ENCODE assay signal across 8 mouse cellular contexts in the genomic region with DNA sequence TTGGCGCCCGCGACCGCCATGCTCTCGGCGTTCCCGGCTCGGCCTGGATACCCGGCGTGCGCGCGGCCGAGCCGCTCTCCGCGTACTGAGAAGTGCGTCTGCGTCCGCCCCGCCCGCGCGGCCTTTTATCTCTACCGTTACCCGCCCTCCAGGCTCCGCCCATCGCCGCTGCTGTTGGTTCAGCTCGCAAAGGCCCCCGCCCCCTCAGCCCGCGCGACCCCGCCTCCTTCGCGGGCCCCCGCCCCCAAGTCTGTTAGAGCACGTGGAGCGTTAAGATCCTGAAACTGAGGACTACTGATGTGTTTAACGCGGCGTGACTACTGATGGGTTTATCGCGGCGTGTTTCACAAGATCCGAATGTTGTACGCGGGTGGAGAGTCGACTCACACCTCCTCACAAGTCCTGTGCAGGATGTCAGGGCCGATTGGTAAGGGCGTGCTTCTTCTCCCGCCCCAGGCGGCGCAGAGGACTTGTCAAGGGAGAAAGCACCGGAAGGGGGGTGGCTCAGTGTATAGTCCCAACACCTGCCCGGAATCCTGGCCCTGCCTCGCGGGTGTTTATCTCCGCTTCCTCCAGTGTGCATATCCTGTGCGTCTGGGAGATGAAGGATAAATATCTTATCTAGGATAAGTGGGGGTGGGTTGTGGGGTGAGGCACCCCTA. TPM values are rescaled to one million over a fixed set of nuclear protein-coding genes. Genes with fewer than 3 reads are reported as not detected.
A peak's percentile ranks its signal among the peaks of the same experiment; 100 is the strongest.
DNase-seq lines count a peak whose midpoint lies in the region; ATAC-seq and TF ChIP-seq lines count a peak whose summit lies in the region.

A gene (minus strand): TSS at position 108 of the 662 bp plus-strand sequence.

- peak within 1 kb of the TSS; percentile 76 for H3K4me3 ChIP-seq in embryonic facial prominence, embryonic 13.5 days
- peak within 1 kb of the TSS; percentile 89 for H3K4me3 ChIP-seq in heart, adult 2 months
- H3K4me3 ChIP-seq in limb, embryonic 13.5 days = peak within 1 kb of the TSS; percentile 74
- H3K4me3 ChIP-seq in midbrain, embryonic 16.5 days (ENCODE audit: low read depth, low read length) = peak within 1 kb of the TSS; percentile 78

- peaks cover 33% of the 10 kb centered on the region for H3K4me1 ChIP-seq in embryonic facial prominence, embryonic 13.5 days
- peaks cover 2% of the 10 kb centered on the region; the same call in 1 of the 2 replicates for H3K4me1 ChIP-seq in heart, adult 2 months (ENCODE audit: control insufficient read depth, insufficient read depth, low read length)
- H3K4me1 ChIP-seq in limb, embryonic 13.5 days = peaks cover 26% of the 10 kb centered on the region
- peaks cover 20% of the 10 kb centered on the region for H3K4me1 ChIP-seq in midbrain, embryonic 16.5 days (ENCODE audit: control insufficient read depth, insufficient read depth, low read length)

- H3K9ac ChIP-seq in embryonic facial prominence, embryonic 13.5 days = peak within 1 kb of the TSS; percentile 77
- peak within 1 kb of the TSS; percentile 80 for H3K9ac ChIP-seq in heart, adult 2 months (ENCODE audit: low read depth, low read length)
- H3K9ac ChIP-seq in limb, embryonic 13.5 days = peak within 1 kb of the TSS; percentile 73
- H3K9ac ChIP-seq in midbrain, embryonic 16.5 days (ENCODE audit: low read depth, low read length) = peak within 1 kb of the TSS; percentile 79

- intact Hi-C loops in heart, adult 2 months (cut with DNase I) = no loop called here

- peaks cover 12% of the 10 kb centered on the region for H3K27me3 ChIP-seq in embryonic facial prominence, embryonic 13.5 days
- no peaks in the 10 kb centered on the region for H3K27me3 ChIP-seq in heart, adult 2 months (ENCODE audit: control insufficient read depth, insufficient read depth, low read length)
- H3K27me3 ChIP-seq in limb, embryonic 13.5 days = peaks cover 9% of the 10 kb centered on the region
- peaks cover 2% of the 10 kb centered on the region; the same call in 1 of the 2 replicates for H3K27me3 ChIP-seq in midbrain, embryonic 16.5 days (ENCODE audit: control insufficient read depth, insufficient read depth, low read depth, low read length)

- H3K79me2 ChIP-seq in heart, adult 2 months (replicated peaks; ENCODE audit: control insufficient read depth, insufficient read depth, low read length) = no peaks in the 10 kb centered on the region

- H3K36me3 ChIP-seq in embryonic facial prominence, embryonic 13.5 days = no peaks in the 10 kb centered on the region
- H3K36me3 ChIP-seq in heart, adult 2 months (ENCODE audit: control insufficient read depth, insufficient read depth, low read length) = no peaks in the 10 kb centered on the region
- H3K36me3 ChIP-seq in limb, embryonic 13.5 days = no peaks in the 10 kb centered on the region
- H3K36me3 ChIP-seq in midbrain, embryonic 16.5 days (ENCODE audit: control insufficient read depth, insufficient read depth, low read length) = no peaks in the 10 kb centered on the region

- peak; percentile 84 for ATAC-seq in embryonic facial prominence, embryonic 13.5 days (ENCODE audit: insufficient number of reproducible peaks, insufficient read depth, low FRiP score, low TSS enrichment, low read depth)
- peak; percentile 94 for ATAC-seq in limb, embryonic 13.5 days (ENCODE audit: low FRiP score, low read depth)
- ATAC-seq in midbrain, embryonic 16.5 days = peak; percentile 90

- no peak for TF ChIP-seq CTCF in heart, adult 2 months (IDR thresholded peaks at IDR 0.05)

- TF ChIP-seq POLR2A in heart, adult 2 months (IDR thresholded peaks at IDR 0.05; ENCODE audit: insufficient read depth, low read depth, low read length) = peak; percentile 93

- no peak for TF ChIP-seq EP300 in heart, adult 2 months (IDR thresholded peaks at IDR 0.05; ENCODE audit: insufficient read depth, low read depth, low read length)

- peak within 1 kb of the TSS; percentile 98 for H3K4me2 ChIP-seq in embryonic facial prominence, embryonic 13.5 days
- H3K4me2 ChIP-seq in limb, embryonic 13.5 days (replicated peaks) = peak within 1 kb of the TSS; percentile 98
- peak within 1 kb of the TSS; percentile 76 for H3K4me2 ChIP-seq in midbrain, embryonic 16.5 days (ENCODE audit: low read length)

- H3K27ac ChIP-seq in embryonic facial prominence, embryonic 13.5 days = no peak within 1 kb of the TSS
- H3K27ac ChIP-seq in heart, adult 2 months = peak within 1 kb of the TSS; percentile 40
- H3K27ac ChIP-seq in limb, embryonic 13.5 days = no peak within 1 kb of the TSS
- H3K27ac ChIP-seq in midbrain, embryonic 16.5 days (ENCODE audit: low read length) = peak within 1 kb of the TSS; percentile 40

- WGBS in embryonic facial prominence, embryonic 13.5 days = under 1% methylated on average over 61 of the region's 61 CpGs
- 1% methylated on average over 59 of the region's 61 CpGs for WGBS in heart, adult 2 months
- WGBS in limb, embryonic 13.5 days = under 1% methylated on average over 61 of the region's 61 CpGs
- WGBS in midbrain, embryonic 16.5 days = under 1% methylated on average over 56 of the region's 61 CpGs

- no peaks in the 10 kb centered on the region for H3K9me3 ChIP-seq in embryonic facial prominence, embryonic 13.5 days
- H3K9me3 ChIP-seq in limb, embryonic 13.5 days = no peaks in the 10 kb centered on the region
- no peaks in the 10 kb centered on the region for H3K9me3 ChIP-seq in midbrain, embryonic 16.5 days (replicated peaks; ENCODE audit: control insufficient read depth, low read length, poor library complexity, severe bottlenecking)

- peak; percentile 95 for DNase-seq in 3134 (ENCODE audit: extremely low read depth, insufficient read length, low spot score)
- DNase-seq in adrenal gland, postnatal 36 days = peak; percentile 98 to 99
- peak; percentile 97 for DNase-seq in heart, adult 2 months
- peak; percentile 92 to 94 for DNase-seq in kidney, adult 8-10 months
- DNase-seq in spleen, postnatal 10 days (ENCODE audit: low spot score in 2 of 2) = peak; percentile 98 to 100

RNA-seq across cellular contexts. Expression of the gene that starts here (rescaled TPM):
- 10 to 100 TPM; 41.6 to 64.0 TPM for total RNA-seq in adrenal gland, postnatal 36 days (2021)
- 16.1 and 18.3 TPM in 2 replicates for polyA plus RNA-seq in embryonic facial prominence, embryonic 13.5 days (2015; fragmentation: Nextera tagmentation; extraction: Ambion mirVana)
- total RNA-seq in heart, adult 2 months (2021) = 1 to 10 TPM; 3.1 to 4.6 TPM
- polyA plus RNA-seq in heart, adult 2 months (2012; rRNA removed) = 5.0 and 5.2 TPM in 2 replicates
- 14.2 TPM in 2 replicates for polyA plus RNA-seq in limb, embryonic 13.5 days (2015; fragmentation: Nextera tagmentation; extraction: Ambion mirVana)
- 48.9 and 50.8 TPM in 2 replicates for polyA plus RNA-seq in midbrain, embryonic 16.5 days (2015; fragmentation: Nextera tagmentation; extraction: Ambion mirVana)

Comparison
In these comparisons a context has a peak if more than half of its experiments do, and no peak if none do; other contexts are left out.
1. RNA of the gene that starts here (total RNA-seq): 41.6 to 64.0 TPM in adrenal gland, postnatal 36 days; 3.1 to 4.6 TPM in heart, adult 2 months; every median in the first group is over 4 times any median in the second.
2. H3K27ac ChIP-seq: peak in heart, adult 2 months (single experiment) and midbrain, embryonic 16.5 days (single experiment); none in embryonic facial prominence, embryonic 13.5 days (single experiment) and limb, embryonic 13.5 days (single experiment).
3. Peak in every context shown above with its lines, with median percentiles within 50 percentile points of each other: DNase-seq, ATAC-seq, H3K4me2 ChIP-seq, H3K4me3 ChIP-seq and H3K9ac ChIP-seq.